Mouse (Mus musculus) megakaryocyte, adult 5-6 weeks (primary cell): ENCODE measurements around the gene Sgms2. TPM values are rescaled to one million over a fixed set of nuclear protein-coding genes. Genes with fewer than 3 reads are reported as not detected.

ENCODE experiments used
- total RNA-seq, 2 experiments: library from RNA; stranded (forward) in 1 of 2; stranded (reverse) in 1 of 2; fragments of 153-499, 151-499 nt in 1 of 2; fragments of 221-1000, 200-1000 nt in 1 of 2; gene quantifications; 2 replicates each; pipeline versions ENCODE4 v1.2.3 to v1.2.4; 2015 to 2017

The Sgms2 gene
- total RNA-seq, 2 experiments from 2014 or later: 29.0 to 67.1 TPM

Other genes starting within 250 kb of the Sgms2 start
- gene Hadh, start 219.3 kb downstream of the Sgms2 start, total RNA-seq (2015): 25.3 and 34.4 TPM in 2 replicates
- gene Hadh, start 219.3 kb downstream of the Sgms2 start, total RNA-seq (2017): 26.0 and 29.6 TPM in 2 replicates
- gene Cyp2u1, start 188.2 kb downstream of the Sgms2 start, total RNA-seq (2015): 0.18 TPM in 1 of 2 replicates, not detected in the other
- 0.15 and 0.20 TPM in 2 replicates for gene Cyp2u1, start 188.2 kb downstream of the Sgms2 start, total RNA-seq (2017)
- 19.8 and 22.2 TPM in 2 replicates for gene Papss1, start 73.4 kb upstream of the Sgms2 start, total RNA-seq (2015)
- gene Papss1, start 73.4 kb upstream of the Sgms2 start, total RNA-seq (2017): 29.0 and 33.4 TPM in 2 replicates